Mouse (Mus musculus): ENCODE results near the gene Cstad. TPM values are rescaled to one million over a fixed set of nuclear protein-coding genes. Genes with fewer than 3 reads are reported as not detected.

Cstad gene
- polyA plus RNA-seq, 1 experiment: 0.85 TPM

DNA sequence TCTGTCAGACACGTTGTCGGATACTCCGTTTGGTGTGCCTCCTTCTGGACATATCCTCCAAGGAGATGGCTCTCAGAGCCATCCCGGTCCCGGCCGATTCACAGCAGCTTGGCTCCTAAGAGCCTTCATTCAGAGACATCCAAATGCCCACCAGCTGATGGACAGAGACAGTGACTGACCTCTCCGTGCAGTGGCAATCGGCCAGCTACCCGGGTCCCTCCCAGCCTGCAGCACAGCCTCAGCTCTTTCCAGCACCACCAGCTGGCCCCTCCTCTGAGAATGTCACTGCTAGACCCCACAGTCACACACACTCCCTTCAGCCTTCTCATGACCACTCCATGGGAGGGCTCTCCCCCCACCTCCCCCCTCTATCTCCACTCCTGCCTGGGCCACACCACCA is 39.6 kb upstream of the Cstad start:
- Histone ChIP-seq H3K27me3 (ENCODE audit: control insufficient read depth, insufficient read depth, low read length) (no peaks in the 10 kb centered on the region), H3K27ac (ENCODE audit: insufficient read depth, low read length) (no peak overlapping the region), H3K36me3 (ENCODE audit: control insufficient read depth, insufficient read depth, low read length) (no peaks in the 10 kb centered on the region), H3K4me3 (ENCODE audit: extremely low read depth, insufficient read depth, insufficient read length) (no peak overlapping the region), H3K4me1 (ENCODE audit: control insufficient read depth, insufficient read depth, insufficient read length) (no peaks in the 10 kb centered on the region)
- no peak for TF ChIP-seq CTCF (IDR thresholded peaks at IDR 0.05; ENCODE audit: extremely low read depth, insufficient read depth, insufficient read length, insufficient replicate concordance)
- no peak for TF ChIP-seq POLR2A (IDR thresholded peaks at IDR 0.05; ENCODE audit: low read depth, low read length)
- 94% methylated on average over 9 of the region's 9 CpGs for whole genome bisulfite sequencing
- DNase-seq (ENCODE audit: low read depth in 1 of 2, low spot score in 2 of 2): no peak

- no peak for DNase-seq (ENCODE audit: low read depth in 1 of 2, low spot score in 2 of 2)
- Histone ChIP-seq H3K4me1 (ENCODE audit: control insufficient read depth, insufficient read depth, insufficient read length) (no peaks in the 10 kb centered on the region), H3K36me3 (ENCODE audit: control insufficient read depth, insufficient read depth, low read length) (no peaks in the 10 kb centered on the region), H3K4me3 (ENCODE audit: extremely low read depth, insufficient read depth, insufficient read length) (no peak overlapping the region), H3K27me3 (ENCODE audit: control insufficient read depth, insufficient read depth, low read length) (no peaks in the 10 kb centered on the region), H3K27ac (ENCODE audit: insufficient read depth, low read length) (no peak overlapping the region)
- no peak for TF ChIP-seq POLR2A (IDR thresholded peaks at IDR 0.05; ENCODE audit: low read depth, low read length)
- no peak for TF ChIP-seq CTCF (IDR thresholded peaks at IDR 0.05; ENCODE audit: extremely low read depth, insufficient read depth, insufficient read length, insufficient replicate concordance)
- WGBS: 89% methylated on average over 5 of the region's 5 CpGs
These were observed 38.3 kb upstream of the Cstad start for GRCm38 (mm10) chr2:30556495-30556894.

- no peak overlapping the region for H3K4me3 ChIP-seq (ENCODE audit: extremely low read depth, insufficient read depth, insufficient read length)
- TF ChIP-seq POLR2A (IDR thresholded peaks at IDR 0.05; ENCODE audit: low read depth, low read length) (no peak), CTCF (IDR thresholded peaks at IDR 0.05; ENCODE audit: extremely low read depth, insufficient read depth, insufficient read length, insufficient replicate concordance) (no peak)
- H3K4me1 ChIP-seq (ENCODE audit: control insufficient read depth, insufficient read depth, insufficient read length): no peaks in the 10 kb centered on the region
- H3K27me3 ChIP-seq (ENCODE audit: control insufficient read depth, insufficient read depth, low read length): no peaks in the 10 kb centered on the region
- H3K36me3 ChIP-seq (ENCODE audit: control insufficient read depth, insufficient read depth, low read length): no peaks in the 10 kb centered on the region
- H3K27ac ChIP-seq (ENCODE audit: insufficient read depth, low read length): no peak overlapping the region
- 76% methylated on average over 1 of the region's 1 CpGs for WGBS
- no peak for DNase-seq (ENCODE audit: low read depth in 1 of 2, low spot score in 2 of 2)
These were observed 35.3 kb upstream of the Cstad start for GRCm38 (mm10) chr2:30559552-30559951.

- DNase-seq (ENCODE audit: low read depth in 1 of 2, low spot score in 2 of 2): no peak
- 88% methylated on average over 3 of the region's 3 CpGs for WGBS
- Histone ChIP-seq H3K27me3 (ENCODE audit: control insufficient read depth, insufficient read depth, low read length) (no peaks in the 10 kb centered on the region), H3K36me3 (ENCODE audit: control insufficient read depth, insufficient read depth, low read length) (no peaks in the 10 kb centered on the region), H3K27ac (ENCODE audit: insufficient read depth, low read length) (no peak overlapping the region), H3K4me1 (ENCODE audit: control insufficient read depth, insufficient read depth, insufficient read length) (no peaks in the 10 kb centered on the region), H3K4me3 (ENCODE audit: extremely low read depth, insufficient read depth, insufficient read length) (no peak overlapping the region)
- TF ChIP-seq CTCF (IDR thresholded peaks at IDR 0.05; ENCODE audit: extremely low read depth, insufficient read depth, insufficient read length, insufficient replicate concordance) (no peak), POLR2A (IDR thresholded peaks at IDR 0.05; ENCODE audit: low read depth, low read length) (no peak)
These were observed 32.3 kb upstream of the Cstad start for GRCm38 (mm10) chr2:30562553-30562952.

- WGBS: 43% methylated on average over 4 of the region's 4 CpGs
- no peak overlapping the region for H3K4me3 ChIP-seq (ENCODE audit: extremely low read depth, insufficient read depth, insufficient read length)
- H3K27ac ChIP-seq (ENCODE audit: insufficient read depth, low read length): no peak overlapping the region
- H3K36me3 ChIP-seq (ENCODE audit: control insufficient read depth, insufficient read depth, low read length): no peaks in the 10 kb centered on the region
- H3K27me3 ChIP-seq (ENCODE audit: control insufficient read depth, insufficient read depth, low read length): no peaks in the 10 kb centered on the region
- peaks cover 5% of the 10 kb centered on the region for H3K4me1 ChIP-seq (ENCODE audit: control insufficient read depth, insufficient read depth, insufficient read length)
- no peak for DNase-seq (ENCODE audit: low read depth in 1 of 2, low spot score in 2 of 2)
- TF ChIP-seq CTCF (IDR thresholded peaks at IDR 0.05; ENCODE audit: extremely low read depth, insufficient read depth, insufficient read length, insufficient replicate concordance) (no peak), POLR2A (IDR thresholded peaks at IDR 0.05; ENCODE audit: low read depth, low read length) (no peak)
These were observed 23.2 kb upstream of the Cstad start for GRCm38 (mm10) chr2:30571647-30572046.

DNA sequence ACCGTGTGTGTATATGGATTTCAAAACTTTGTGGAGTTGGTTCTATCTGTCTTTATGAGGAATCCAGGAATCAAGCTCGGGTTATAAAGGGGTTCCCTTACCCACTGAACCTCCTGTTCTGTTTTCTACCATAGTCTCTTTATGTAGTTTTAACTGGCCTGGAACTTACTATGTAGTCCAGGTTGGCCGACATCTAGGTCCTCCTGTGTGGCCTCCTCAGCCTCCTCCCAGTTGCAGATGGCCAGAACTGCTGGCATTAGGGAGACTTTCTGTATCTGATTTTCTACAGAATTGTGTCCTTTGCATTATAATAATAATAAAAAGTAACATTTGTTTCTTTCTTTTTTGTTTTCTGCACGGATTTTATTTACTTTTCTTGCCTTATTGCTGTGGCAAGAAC is 21.3 kb upstream of the Cstad start:
- no peak for DNase-seq (ENCODE audit: low read depth in 1 of 2, low spot score in 2 of 2)
- Histone ChIP-seq H3K27me3 (ENCODE audit: control insufficient read depth, insufficient read depth, low read length) (no peaks in the 10 kb centered on the region), H3K36me3 (ENCODE audit: control insufficient read depth, insufficient read depth, low read length) (no peaks in the 10 kb centered on the region), H3K4me3 (ENCODE audit: extremely low read depth, insufficient read depth, insufficient read length) (no peak overlapping the region), H3K4me1 (ENCODE audit: control insufficient read depth, insufficient read depth, insufficient read length) (peaks cover 5% of the 10 kb centered on the region), H3K27ac (ENCODE audit: insufficient read depth, low read length) (no peak overlapping the region)
- 88% methylated on average over 4 of the region's 4 CpGs for WGBS
- TF ChIP-seq CTCF (IDR thresholded peaks at IDR 0.05; ENCODE audit: extremely low read depth, insufficient read depth, insufficient read length, insufficient replicate concordance): no peak
- no peak for TF ChIP-seq POLR2A (IDR thresholded peaks at IDR 0.05; ENCODE audit: low read depth, low read length)

GRCm38 (mm10) chr2:30577010-30577409 is 17.8 kb upstream of the Cstad start:
- no peak overlapping the region for H3K4me3 ChIP-seq (ENCODE audit: extremely low read depth, insufficient read depth, insufficient read length)
- 92% methylated on average over 9 of the region's 9 CpGs for WGBS
- no peak overlapping the region for H3K27ac ChIP-seq (ENCODE audit: insufficient read depth, low read length)
- peaks cover under 1% of the 10 kb centered on the region for H3K4me1 ChIP-seq (ENCODE audit: control insufficient read depth, insufficient read depth, insufficient read length)
- no peaks in the 10 kb centered on the region for H3K36me3 ChIP-seq (ENCODE audit: control insufficient read depth, insufficient read depth, low read length)
- TF ChIP-seq CTCF (IDR thresholded peaks at IDR 0.05; ENCODE audit: extremely low read depth, insufficient read depth, insufficient read length, insufficient replicate concordance) (no peak), POLR2A (IDR thresholded peaks at IDR 0.05; ENCODE audit: low read depth, low read length) (no peak)
- DNase-seq (ENCODE audit: low read depth in 1 of 2, low spot score in 2 of 2): no peak
- H3K27me3 ChIP-seq (ENCODE audit: control insufficient read depth, insufficient read depth, low read length): no peaks in the 10 kb centered on the region
